Mouse (Mus musculus): ENCODE results near the gene Klhl22. TPM values are rescaled to one million over a fixed set of nuclear protein-coding genes. Genes with fewer than 3 reads are reported as not detected.
A peak's percentile ranks its signal among the peaks of the same experiment; 100 is the strongest.

Gene Klhl22
- polyA plus RNA-seq, 1 experiment = 107 TPM

GRCm38 (mm10) chr16:17729974-17730373 is 29.4 kb upstream of the Klhl22 start:
- no peaks in the 10 kb centered on the region for H3K36me3 ChIP-seq (ENCODE audit: control insufficient read depth, insufficient read depth)
- H3ac ChIP-seq (ENCODE audit: control insufficient read depth, insufficient read length) = no peak overlapping the region
- TF ChIP-seq MYOD1 (IDR thresholded peaks at IDR 0.05; ENCODE audit: control insufficient read depth in 1 of 3, insufficient read length in 2 of 3, low read depth in 2 of 3) = no peak
- TF ChIP-seq MYOG (IDR thresholded peaks at IDR 0.05; ENCODE audit: control insufficient read depth in 1 of 3, insufficient read depth in 1 of 3, insufficient read length in 2 of 3, low read depth in 2 of 3) = no peak
- TF ChIP-seq POLR2A (IDR thresholded peaks at IDR 0.05; ENCODE audit: insufficient read length, low read depth) = no peak
- no peak for TF ChIP-seq SRF (IDR thresholded peaks at IDR 0.05; ENCODE audit: control insufficient read depth, insufficient read length, low read depth)
- no peak for TF ChIP-seq POLR2AphosphoS2 (IDR thresholded peaks at IDR 0.05; ENCODE audit: insufficient read length, low read depth)
- TF ChIP-seq MAX (IDR thresholded peaks at IDR 0.05; ENCODE audit: low read depth) = no peak
- TF ChIP-seq TCF3 (IDR thresholded peaks at IDR 0.05; ENCODE audit: insufficient read length, low read depth) = no peak
- TF ChIP-seq USF1 (IDR thresholded peaks at IDR 0.05; ENCODE audit: low read depth) = no peak
- TF ChIP-seq CEBPB (IDR thresholded peaks at IDR 0.05; ENCODE audit: insufficient read depth, poor library complexity, severe bottlenecking) = no peak
- no peak for TF ChIP-seq TCF12 (IDR thresholded peaks at IDR 0.05; ENCODE audit: insufficient read depth, poor library complexity, severe bottlenecking)
- no peak for TF ChIP-seq REST (IDR thresholded peaks at IDR 0.05; ENCODE audit: insufficient read depth, insufficient read length)

GRCm38 (mm10) chr16:17732021-17732420 is 27.4 kb upstream of the Klhl22 start:
- Histone ChIP-seq H3K79me2 (ENCODE audit: control insufficient read depth, insufficient read depth) (no peaks in the 10 kb centered on the region), H3K27me3 (ENCODE audit: control insufficient read depth, insufficient read depth, insufficient read length) (no peaks in the 10 kb centered on the region), H3K36me3 (ENCODE audit: control insufficient read depth, insufficient read depth) (no peaks in the 10 kb centered on the region), H3ac (ENCODE audit: control insufficient read depth, insufficient read length) (no peak overlapping the region), H3K4me2 (ENCODE audit: low read depth) (peak overlapping the region; percentile 89), H3K4me3 (no peak overlapping the region)
- no peak for TF ChIP-seq TCF12 (IDR thresholded peaks at IDR 0.05; ENCODE audit: insufficient read depth, poor library complexity, severe bottlenecking)
- TF ChIP-seq TCF3 (IDR thresholded peaks at IDR 0.05; ENCODE audit: insufficient read length, low read depth) = no peak
- TF ChIP-seq POLR2A (IDR thresholded peaks at IDR 0.05; ENCODE audit: insufficient read length, low read depth) = no peak
- TF ChIP-seq USF1 (IDR thresholded peaks at IDR 0.05; ENCODE audit: low read depth) = no peak
- no peak for TF ChIP-seq MAX (IDR thresholded peaks at IDR 0.05; ENCODE audit: low read depth)
- no peak for TF ChIP-seq REST (IDR thresholded peaks at IDR 0.05; ENCODE audit: insufficient read depth, insufficient read length)
- no peak for TF ChIP-seq MYOG (IDR thresholded peaks at IDR 0.05; ENCODE audit: control insufficient read depth in 1 of 3, insufficient read depth in 1 of 3, insufficient read length in 2 of 3, low read depth in 2 of 3)
- no peak for TF ChIP-seq POLR2AphosphoS2 (IDR thresholded peaks at IDR 0.05; ENCODE audit: insufficient read length, low read depth)
- no peak for TF ChIP-seq MYOD1 (IDR thresholded peaks at IDR 0.05; ENCODE audit: control insufficient read depth in 1 of 3, insufficient read length in 2 of 3, low read depth in 2 of 3)
- no peak for TF ChIP-seq E2F4 (IDR thresholded peaks at IDR 0.05; ENCODE audit: insufficient read depth)
- no peak for TF ChIP-seq SRF (IDR thresholded peaks at IDR 0.05; ENCODE audit: control insufficient read depth, insufficient read length, low read depth)
- TF ChIP-seq CEBPB (IDR thresholded peaks at IDR 0.05; ENCODE audit: insufficient read depth, poor library complexity, severe bottlenecking) = no peak

More at GRCm38 (mm10) chr16:17729974-17730373, 29.4 kb upstream of the Klhl22 start:
- H3K4me2 ChIP-seq (ENCODE audit: low read depth) = no peak overlapping the region
- H3K79me2 ChIP-seq (ENCODE audit: control insufficient read depth, insufficient read depth) = no peaks in the 10 kb centered on the region
- no peak overlapping the region for H3K4me3 ChIP-seq
- no peaks in the 10 kb centered on the region for H3K27me3 ChIP-seq (ENCODE audit: control insufficient read depth, insufficient read depth, insufficient read length)

GRCm38 (mm10) chr16:17732431-17732830 is 27.0 kb upstream of the Klhl22 start:
- no peak overlapping the region for H3ac ChIP-seq (ENCODE audit: control insufficient read depth, insufficient read length)
- TF ChIP-seq POLR2AphosphoS2 (IDR thresholded peaks at IDR 0.05; ENCODE audit: insufficient read length, low read depth) (no peak), E2F4 (IDR thresholded peaks at IDR 0.05; ENCODE audit: insufficient read depth) (no peak)
- H3K79me2 ChIP-seq (ENCODE audit: control insufficient read depth, insufficient read depth) = no peaks in the 10 kb centered on the region
- no peaks in the 10 kb centered on the region for H3K27me3 ChIP-seq (ENCODE audit: control insufficient read depth, insufficient read depth, insufficient read length)
- H3K36me3 ChIP-seq (ENCODE audit: control insufficient read depth, insufficient read depth) = no peaks in the 10 kb centered on the region
- peak overlapping the region; percentile 89 for H3K4me2 ChIP-seq (ENCODE audit: low read depth)
- H3K4me3 ChIP-seq = no peak overlapping the region

- TF ChIP-seq REST (IDR thresholded peaks at IDR 0.05; ENCODE audit: insufficient read depth, insufficient read length) (no peak), MYOD1 (IDR thresholded peaks at IDR 0.05; ENCODE audit: control insufficient read depth in 1 of 3, insufficient read length in 2 of 3, low read depth in 2 of 3) (peak in 1 of 3 experiments; percentile 20), CEBPB (IDR thresholded peaks at IDR 0.05; ENCODE audit: insufficient read depth, poor library complexity, severe bottlenecking) (peak; percentile 33), TCF12 (IDR thresholded peaks at IDR 0.05; ENCODE audit: insufficient read depth, poor library complexity, severe bottlenecking) (peak; percentile 22), POLR2AphosphoS2 (IDR thresholded peaks at IDR 0.05; ENCODE audit: insufficient read length, low read depth) (no peak)
- peak within 1 kb of the TSS; percentile 89 for H3K4me2 ChIP-seq (ENCODE audit: low read depth)
- no peak within 1 kb of the TSS for H3ac ChIP-seq (ENCODE audit: control insufficient read depth, insufficient read length)
- H3K36me3 ChIP-seq (ENCODE audit: control insufficient read depth, insufficient read depth) = no peaks in the 10 kb centered on the region
- no peak within 1 kb of the TSS for H3K4me3 ChIP-seq
- no peaks in the 10 kb centered on the region for H3K79me2 ChIP-seq (ENCODE audit: control insufficient read depth, insufficient read depth)
- H3K27me3 ChIP-seq (ENCODE audit: control insufficient read depth, insufficient read depth, insufficient read length) = no peaks in the 10 kb centered on the region
Measured at GRCm38 (mm10) chr16:17732841-17733340, 26.5 kb upstream of the Klhl22 start, which contains the start of gene Med15. Gene Med15 (minus strand): TSS chr16:17732891.

- Histone ChIP-seq H3K79me2 (ENCODE audit: control insufficient read depth, insufficient read depth) (no peaks in the 10 kb centered on the region), H3K4me3 (no peak overlapping the region), H3K27me3 (ENCODE audit: control insufficient read depth, insufficient read depth, insufficient read length) (no peaks in the 10 kb centered on the region), H3K4me2 (ENCODE audit: low read depth) (peak overlapping the region; percentile 75), H3ac (ENCODE audit: control insufficient read depth, insufficient read length) (no peak overlapping the region), H3K36me3 (ENCODE audit: control insufficient read depth, insufficient read depth) (no peaks in the 10 kb centered on the region)
- TF ChIP-seq MAX (IDR thresholded peaks at IDR 0.05; ENCODE audit: low read depth) (no peak), POLR2A (IDR thresholded peaks at IDR 0.05; ENCODE audit: insufficient read length, low read depth) (no peak), TCF12 (IDR thresholded peaks at IDR 0.05; ENCODE audit: insufficient read depth, poor library complexity, severe bottlenecking) (no peak), TCF3 (IDR thresholded peaks at IDR 0.05; ENCODE audit: insufficient read length, low read depth) (no peak), SRF (IDR thresholded peaks at IDR 0.05; ENCODE audit: control insufficient read depth, insufficient read length, low read depth) (no peak), MYOD1 (IDR thresholded peaks at IDR 0.05; ENCODE audit: control insufficient read depth in 1 of 3, insufficient read length in 2 of 3, low read depth in 2 of 3) (no peak), MYOG (IDR thresholded peaks at IDR 0.05; ENCODE audit: control insufficient read depth in 1 of 3, insufficient read depth in 1 of 3, insufficient read length in 2 of 3, low read depth in 2 of 3) (no peak), USF1 (IDR thresholded peaks at IDR 0.05; ENCODE audit: low read depth) (no peak), POLR2AphosphoS2 (IDR thresholded peaks at IDR 0.05; ENCODE audit: insufficient read length, low read depth) (no peak), CEBPB (IDR thresholded peaks at IDR 0.05; ENCODE audit: insufficient read depth, poor library complexity, severe bottlenecking) (no peak), E2F4 (IDR thresholded peaks at IDR 0.05; ENCODE audit: insufficient read depth) (no peak), REST (IDR thresholded peaks at IDR 0.05; ENCODE audit: insufficient read depth, insufficient read length) (no peak)
Measured at GRCm38 (mm10) chr16:17733646-17734045, 25.8 kb upstream of the Klhl22 start.
